Mouse (Mus musculus): ENCODE data around the gene Olfr598. TPM values are rescaled to one million over a fixed set of nuclear protein-coding genes. Genes with fewer than 3 reads are reported as not detected.
"Not testable (repeated sequence)": the region's sequence is repeated elsewhere in the genome, so short reads cannot be mapped to it uniquely, and the experiment has no call there.

Gene Olfr598
- not detected in 2 replicates for total RNA-seq (2017)

DNA sequence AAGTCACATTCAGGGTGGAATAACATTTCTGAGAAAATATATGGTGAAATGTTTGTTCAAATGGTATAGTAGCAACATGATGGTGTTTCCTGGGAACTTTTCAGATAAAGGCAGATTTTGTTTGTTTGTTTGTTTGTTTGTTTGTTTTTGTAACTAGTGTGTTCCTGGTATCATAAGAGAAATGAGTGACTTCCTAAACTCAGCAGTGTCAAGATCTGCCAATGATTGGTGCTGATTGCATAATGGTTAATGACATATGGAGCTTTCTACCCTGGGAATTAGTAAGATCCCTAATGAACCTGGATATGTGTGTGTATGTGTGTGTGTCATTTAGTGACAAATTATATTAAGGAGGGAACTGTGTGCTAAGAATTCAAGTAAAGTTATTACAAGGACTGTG lies at the start of gene Olfr598:
Gene Olfr598 (plus strand): TSS at position 301 of the 400 bp plus-strand sequence.
- ATAC-seq (replicated peaks; ENCODE audit: low read depth, poor library complexity, severe bottlenecking), result no peak

DNA sequence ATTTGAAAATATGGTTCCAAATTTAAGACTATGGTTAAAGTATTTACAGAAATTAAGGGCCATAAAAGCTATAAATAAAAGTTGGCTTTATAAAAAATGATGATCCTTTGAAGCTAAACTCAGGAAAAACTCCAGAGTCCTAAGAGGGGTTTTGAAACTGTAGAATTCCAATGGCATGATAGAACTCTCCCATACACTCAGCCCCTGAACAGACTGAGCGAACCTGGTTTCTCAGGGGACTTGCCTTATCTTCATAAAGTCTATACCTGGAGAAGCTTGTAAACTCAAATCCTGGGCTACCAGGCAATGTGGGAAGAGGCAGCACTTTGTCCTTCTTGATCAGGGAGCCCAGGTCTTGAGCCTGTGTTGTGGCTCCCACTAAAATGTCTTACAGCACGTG lies 18.0 kb upstream of the Olfr598 start, which contains the start of gene Olfr596:
Gene Olfr596 (plus strand): TSS at position 301 of the 400 bp plus-strand sequence.
- not testable (repeated sequence) for ATAC-seq (replicated peaks; ENCODE audit: low read depth, poor library complexity, severe bottlenecking)

DNA sequence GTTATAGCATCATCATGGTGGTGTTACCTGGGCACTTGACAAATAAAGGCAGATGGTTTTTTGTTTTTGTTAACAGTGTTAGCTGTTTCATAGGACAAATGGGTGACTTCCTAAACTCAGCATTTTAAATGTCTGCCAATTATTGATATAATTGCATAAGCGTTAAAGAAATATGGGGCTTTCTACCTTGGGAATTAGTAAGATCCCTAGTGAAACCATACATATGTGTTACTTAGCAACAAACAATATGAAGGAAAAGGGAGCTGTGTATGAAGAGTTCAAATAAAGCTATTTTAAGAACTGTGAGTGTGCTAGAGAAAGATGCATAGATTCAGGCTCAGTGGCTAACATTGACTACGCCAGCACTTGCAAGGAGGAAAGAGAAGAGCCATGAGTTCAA lies 7.4 kb upstream of the Olfr598 start, which contains the start of gene Olfr597:
Gene Olfr597 (plus strand): TSS at position 301 of the 400 bp plus-strand sequence.
- not testable (repeated sequence) for ATAC-seq (replicated peaks; ENCODE audit: low read depth, poor library complexity, severe bottlenecking)

DNA sequence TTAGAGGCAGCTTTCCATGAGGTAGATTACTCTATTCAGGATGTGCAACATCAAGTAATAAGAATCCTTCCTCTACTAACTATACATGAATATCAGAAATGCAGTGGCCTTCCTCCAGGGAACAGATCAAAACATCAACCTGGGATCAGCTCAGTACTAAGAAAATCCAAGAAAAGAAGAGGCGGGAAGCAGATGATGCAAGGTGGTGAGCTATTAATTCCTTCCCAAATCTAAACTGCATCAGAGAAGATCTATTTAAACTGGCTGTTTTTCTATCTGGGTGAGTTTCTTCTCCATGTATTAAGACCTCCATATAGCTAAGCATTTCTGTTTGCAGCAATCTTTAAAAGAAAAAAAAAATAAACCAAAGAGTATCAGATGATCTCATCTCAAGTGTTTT lies 12.2 kb downstream of the Olfr598 start, which contains the start of gene Olfr599:
Gene Olfr599 (plus strand): TSS at position 301 of the 400 bp plus-strand sequence.
- no peak for ATAC-seq (replicated peaks; ENCODE audit: low read depth, poor library complexity, severe bottlenecking)

DNA sequence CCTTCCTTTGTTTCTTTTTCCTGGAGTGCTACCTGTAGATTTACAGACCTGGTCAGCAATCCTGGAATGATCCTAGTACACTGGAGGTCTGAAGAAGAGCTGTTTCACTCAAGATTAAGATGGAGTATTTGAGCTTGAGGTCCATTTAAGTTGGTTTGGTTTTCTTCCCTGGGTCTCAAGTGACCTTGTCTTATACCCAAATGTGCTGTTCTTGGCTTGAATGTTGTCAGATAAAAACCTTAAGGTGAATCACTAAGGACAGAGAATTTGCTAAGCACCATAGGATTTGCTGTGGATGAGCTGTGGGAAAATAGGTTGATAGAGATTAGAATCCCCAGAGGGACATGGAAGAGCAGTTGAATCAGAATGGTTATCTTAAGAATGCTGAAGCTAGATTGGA lies 26.2 kb downstream of the Olfr598 start, which contains the start of gene Olfr600:
Gene Olfr600 (minus strand): TSS at position 101 of the 400 bp plus-strand sequence.
- ATAC-seq (replicated peaks; ENCODE audit: low read depth, poor library complexity, severe bottlenecking), result no peak

DNA sequence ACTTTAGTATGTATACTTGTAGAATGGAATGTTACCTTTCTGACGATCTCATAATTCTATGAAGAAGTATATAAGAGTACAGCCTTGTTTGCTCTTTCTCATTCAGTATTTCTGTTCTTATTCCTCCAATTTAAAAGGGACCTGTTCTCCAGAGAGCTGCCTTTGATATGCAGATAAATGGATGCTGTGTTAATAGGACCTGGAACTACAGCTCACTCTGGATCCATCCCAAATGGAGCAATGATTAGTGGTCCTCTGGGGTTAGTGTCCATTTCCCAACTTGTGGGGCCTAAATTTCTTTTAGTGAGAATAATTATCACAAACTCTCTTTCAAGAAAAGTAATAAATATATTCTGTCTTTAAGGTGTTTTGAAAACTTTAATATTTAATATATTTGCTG lies 39.2 kb downstream of the Olfr598 start, which contains the start of gene Olfr601:
Gene Olfr601 (minus strand): TSS at position 101 of the 400 bp plus-strand sequence.
- no peak for ATAC-seq (replicated peaks; ENCODE audit: low read depth, poor library complexity, severe bottlenecking)

Other genes with a start within 250 kb of the Olfr598 start
- gene Olfr584, start 241.7 kb upstream of the Olfr598 start, total RNA-seq (2017), result not detected in 2 replicates
- not detected in 2 replicates for gene Olfr585, start 225.8 kb upstream of the Olfr598 start, total RNA-seq (2017)
- gene Olfr586, start 197.9 kb upstream of the Olfr598 start, total RNA-seq (2017), result not detected in 2 replicates
- not detected in 2 replicates for gene Olfr588-ps1, start 182.7 kb upstream of the Olfr598 start, total RNA-seq (2017)
- not detected in 2 replicates for gene Olfr589, start 167.2 kb upstream of the Olfr598 start, total RNA-seq (2017)
- gene Olfr591, start 145.2 kb upstream of the Olfr598 start, total RNA-seq (2017), result not detected in 2 replicates
- gene Olfr592, start 138.8 kb upstream of the Olfr598 start, total RNA-seq (2017), result not detected in 2 replicates
- gene Olfr593, start 111.7 kb upstream of the Olfr598 start, total RNA-seq (2017), result not detected in 2 replicates
- gene Olfr594, start 106.6 kb upstream of the Olfr598 start, total RNA-seq (2017), result not detected in 2 replicates
- not detected in 2 replicates for gene Usp17ld, start 71.1 kb upstream of the Olfr598 start, total RNA-seq (2017)
- gene Olfr596, start 17.9 kb upstream of the Olfr598 start, total RNA-seq (2017), result not detected in 2 replicates
- not detected in 2 replicates for gene Olfr597, start 7.3 kb upstream of the Olfr598 start, total RNA-seq (2017)
- gene Olfr599, start 12.3 kb downstream of the Olfr598 start, total RNA-seq (2017), result not detected in 2 replicates
- not detected in 2 replicates for gene Olfr600, start 26.1 kb downstream of the Olfr598 start, total RNA-seq (2017)
- not detected in 2 replicates for gene Olfr601, start 39.1 kb downstream of the Olfr598 start, total RNA-seq (2017)
- gene Olfr603, start 62.6 kb downstream of the Olfr598 start, total RNA-seq (2017), result not detected in 2 replicates
- not detected in 2 replicates for gene Usp17lc, start 91.5 kb downstream of the Olfr598 start, total RNA-seq (2017)
- gene Olfr605, start 121.9 kb downstream of the Olfr598 start, total RNA-seq (2017), result not detected in 2 replicates
- not detected in 2 replicates for gene Olfr606, start 125.5 kb downstream of the Olfr598 start, total RNA-seq (2017)
- gene Olfr607, start 140.6 kb downstream of the Olfr598 start, total RNA-seq (2017), result not detected in 2 replicates
- not detected in 2 replicates for gene Olfr608, start 146.3 kb downstream of the Olfr598 start, total RNA-seq (2017)
- not detected in 2 replicates for gene Olfr609, start 174.5 kb downstream of the Olfr598 start, total RNA-seq (2017)
- not detected in 2 replicates for gene Olfr610, start 188.6 kb downstream of the Olfr598 start, total RNA-seq (2017)
- gene Olfr611, start 197.3 kb downstream of the Olfr598 start, total RNA-seq (2017), result not detected in 2 replicates
- gene Olfr612, start 219.1 kb downstream of the Olfr598 start, total RNA-seq (2017), result not detected in 2 replicates
- gene Olfr613, start 224.5 kb downstream of the Olfr598 start, total RNA-seq (2017), result not detected in 2 replicates
- not detected in 2 replicates for gene Olfr615, start 232.5 kb downstream of the Olfr598 start, total RNA-seq (2017)
- gene Olfr616, start 245.6 kb downstream of the Olfr598 start, total RNA-seq (2017), result not detected in 2 replicates
- gene Olfr617, start 249.5 kb downstream of the Olfr598 start, total RNA-seq (2017), result not detected in 2 replicates